Comparison of ENCODE assay signal across 11 mouse cellular contexts in the genomic region with DNA sequence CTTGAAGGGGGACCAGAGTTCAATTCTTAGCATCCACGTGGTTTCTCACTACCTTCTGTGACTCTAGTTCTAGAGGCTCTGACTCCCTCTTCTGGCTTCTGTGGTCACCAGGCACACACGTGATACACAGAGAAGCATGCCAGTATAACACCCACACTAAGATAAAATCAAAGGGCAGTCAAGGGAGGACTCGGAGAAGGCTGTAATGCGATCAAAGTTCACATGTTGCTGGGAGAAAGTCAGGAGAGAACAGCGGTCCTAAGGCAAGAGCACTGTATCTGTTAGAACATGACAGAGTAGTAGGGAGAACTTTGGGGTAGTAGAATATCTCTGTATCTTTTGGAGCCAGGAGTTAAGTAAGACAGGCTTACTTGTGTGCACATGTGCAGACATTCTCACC.
DNase-seq lines count a peak whose midpoint lies in the region; ATAC-seq and TF ChIP-seq lines count a peak whose summit lies in the region.
"Had no signal": no experiment of that assay in that cellular context is flagged by ENCODE, and none has a peak within 500 bp of the region (broad histone marks: within the 10 kb centered on the region; RNA-seq: fewer than 3 reads in every experiment).

No protein-coding gene starts in this region.

- no peak for TF ChIP-seq CTCF in lung, embryonic 14.5 days (IDR thresholded peaks at IDR 0.05; ENCODE audit: low read depth)

- no peaks in the 10 kb centered on the region for H3K27me3 ChIP-seq in lung, embryonic 14.5 days (ENCODE audit: insufficient read depth, low read length)
- no peaks in the 10 kb centered on the region for H3K27me3 ChIP-seq in kidney, embryonic 16.5 days (ENCODE audit: insufficient read depth, low read length)
- no peaks in the 10 kb centered on the region for H3K27me3 ChIP-seq in stomach, embryonic 14.5 days (ENCODE audit: control insufficient read depth, insufficient read depth, low read length)
- H3K27me3 ChIP-seq: forebrain, embryonic 12.5 days had no signal

- no peaks in the 10 kb centered on the region for H3K9me3 ChIP-seq in lung, embryonic 14.5 days (ENCODE audit: low read depth, low read length)
- no peaks in the 10 kb centered on the region for H3K9me3 ChIP-seq in kidney, embryonic 16.5 days (ENCODE audit: low read length)
- H3K9me3 ChIP-seq in stomach, embryonic 14.5 days (ENCODE audit: control insufficient read depth, low read depth, low read length), result no peaks in the 10 kb centered on the region
- H3K9me3 ChIP-seq: forebrain, embryonic 12.5 days had no signal

- H3K4me2 ChIP-seq in lung, embryonic 14.5 days, result no peak overlapping the region
- no peak overlapping the region for H3K4me2 ChIP-seq in kidney, embryonic 16.5 days (replicated peaks; ENCODE audit: low read depth, low read length)
- no peak overlapping the region for H3K4me2 ChIP-seq in stomach, embryonic 14.5 days (replicated peaks; ENCODE audit: low read depth, low read length)
- H3K4me2 ChIP-seq: forebrain, embryonic 12.5 days had no signal

- no peak overlapping the region for H3K9ac ChIP-seq in lung, embryonic 14.5 days
- no peak overlapping the region for H3K9ac ChIP-seq in kidney, embryonic 16.5 days (replicated peaks; ENCODE audit: low read length)
- no peak overlapping the region for H3K9ac ChIP-seq in stomach, embryonic 14.5 days (replicated peaks; ENCODE audit: low read depth, low read length)
- H3K9ac ChIP-seq: forebrain, embryonic 12.5 days had no signal

- no peak for DNase-seq in lung, embryonic 14.5 days
- no peak for DNase-seq in lung, postnatal 25 days (ENCODE audit: low spot score)
- DNase-seq in layer of hippocampus, adult 9-10 months (ENCODE audit: low spot score), result no peak
- DNase-seq: cerebellum, adult 11-12 months; layer of hippocampus, adult 9-11 months; midbrain, embryonic 14.5 days had no signal

- H3K27ac ChIP-seq in lung, embryonic 14.5 days (ENCODE audit: low read depth), result peak overlapping the region; percentile 43; the same call in 1 of the 2 replicates
- peak overlapping the region; percentile 18 for H3K27ac ChIP-seq in brown adipose tissue, adult 24 weeks (replicated peaks; ENCODE audit: low read depth, low read length)
- H3K27ac ChIP-seq in kidney, embryonic 16.5 days (ENCODE audit: low read length), result peak overlapping the region; percentile 72
- peak overlapping the region; percentile 86; the same call in 1 of the 2 replicates for H3K27ac ChIP-seq in stomach, embryonic 14.5 days (ENCODE audit: low read length)
- H3K27ac ChIP-seq: forebrain, embryonic 12.5 days had no signal

- H3K4me3 ChIP-seq in lung, embryonic 14.5 days (ENCODE audit: low read depth, low read length), result no peak overlapping the region
- no peak overlapping the region for H3K4me3 ChIP-seq in brown adipose tissue, adult 24 weeks (ENCODE audit: insufficient read depth, low read depth, low read length)
- no peak overlapping the region for H3K4me3 ChIP-seq in kidney, embryonic 16.5 days (ENCODE audit: low read length)
- H3K4me3 ChIP-seq in stomach, embryonic 14.5 days (ENCODE audit: low read depth, low read length), result no peak overlapping the region
- H3K4me3 ChIP-seq: forebrain, embryonic 12.5 days had no signal

- WGBS in lung, embryonic 14.5 days, result 75% methylated on average over 5 of the region's 5 CpGs
- 66% methylated on average over 5 of the region's 5 CpGs for WGBS in kidney, embryonic 16.5 days
- 69% methylated on average over 5 of the region's 5 CpGs for WGBS in stomach, embryonic 14.5 days

- ATAC-seq in lung, embryonic 14.5 days (ENCODE audit: insufficient read depth), result no peak
- no peak for ATAC-seq in kidney, embryonic 16.5 days (ENCODE audit: low FRiP score, low TSS enrichment)
- no peak for ATAC-seq in stomach, embryonic 14.5 days (ENCODE audit: insufficient number of reproducible peaks, insufficient read depth, low FRiP score, low read depth)
- ATAC-seq in cerebellum, adult (ENCODE audit: insufficient number of reproducible peaks, low FRiP score, low TSS enrichment), result no peak

- no peaks in the 10 kb centered on the region for H3K36me3 ChIP-seq in lung, embryonic 14.5 days (ENCODE audit: insufficient read depth)
- H3K36me3 ChIP-seq in kidney, embryonic 16.5 days (ENCODE audit: insufficient read depth, low read length), result no peaks in the 10 kb centered on the region
- H3K36me3 ChIP-seq in stomach, embryonic 14.5 days (ENCODE audit: control insufficient read depth, insufficient read depth, low read length), result no peaks in the 10 kb centered on the region
- H3K36me3 ChIP-seq: forebrain, embryonic 12.5 days had no signal

- H3K4me1 ChIP-seq in lung, embryonic 14.5 days (ENCODE audit: insufficient read depth), result peaks cover 4% of the 10 kb centered on the region; the same call in 1 of the 2 replicates
- peaks cover 41% of the 10 kb centered on the region for H3K4me1 ChIP-seq in brown adipose tissue, adult 24 weeks (ENCODE audit: control insufficient read depth, insufficient read depth, insufficient read length, low read length)
- peaks cover 30% of the 10 kb centered on the region for H3K4me1 ChIP-seq in kidney, embryonic 16.5 days (ENCODE audit: insufficient read depth, low read length)
- peaks cover 32% of the 10 kb centered on the region for H3K4me1 ChIP-seq in stomach, embryonic 14.5 days (ENCODE audit: control insufficient read depth, insufficient read depth, low read length)

Comparison
In these comparisons a context has a peak if more than half of its experiments do, and no peak if none do; other contexts are left out.
1. H3K27ac ChIP-seq: peak in every context shown above with its lines; median percentile 86 in stomach, embryonic 14.5 days; 72 in kidney, embryonic 16.5 days; 43 in lung, embryonic 14.5 days; 18 in brown adipose tissue, adult 24 weeks.